Mouse (Mus musculus) embryonic facial prominence, embryonic 11.5 days (tissue): ENCODE data around the gene Snta1. TPM values are rescaled to one million over a fixed set of nuclear protein-coding genes. Genes with fewer than 3 reads are reported as not detected.
"Not testable (repeated sequence)": the region's sequence is repeated elsewhere in the genome, so short reads cannot be mapped to it uniquely, and the experiment has no call there.

Source experiments
- ATAC-seq: fragments of 200-750 bp; cut with Nextera tagmentation; replicated peaks from 2 replicates; pipeline ENCODE4 v1.8.0; 2017; ENCODE audit warnings: low read depth; ENCODE audit not compliant: insufficient number of reproducible peaks, low FRiP score, low TSS enrichment
- DNase-seq: peaks from one replicate; pipeline ENCODE4 v3.0.0-alpha.2; 2015; ENCODE audit warnings: low spot score
- H3K27ac ChIP-seq: fragments of 300-500 bp; sonication (generic); replicated peaks from 2 replicates; pipeline ENCODE4 v1.5.1; 2014; ENCODE audit warnings: mild to moderate bottlenecking, low read depth, low read length, control low read depth
- H3K27me3 ChIP-seq: fragments of 300-500 bp; sonication (generic); 2 replicates; pipeline ENCODE4 v1.6.1; 2014; ENCODE audit warnings: mild to moderate bottlenecking, low read length, moderate library complexity, mixed read lengths; ENCODE audit not compliant: control insufficient read depth, insufficient read depth
- H3K36me3 ChIP-seq: fragments of 300-500 bp; sonication (generic); replicated peaks from 2 replicates; pipeline ENCODE4 v1.6.1; 2014; ENCODE audit warnings: low read depth, mild to moderate bottlenecking, low read length, moderate library complexity, mixed read lengths; ENCODE audit not compliant: control insufficient read depth, insufficient read depth
- H3K4me1 ChIP-seq: fragments of 300-500 bp; sonication (generic); 2 replicates; pipeline ENCODE4 v1.6.1; 2014; ENCODE audit warnings: low read length, mixed read lengths; ENCODE audit not compliant: control insufficient read depth, insufficient read depth
- H3K4me2 ChIP-seq: fragments of 300-500 bp; sonication (generic); 2 replicates; pipeline ENCODE4 v1.6.1; 2014; ENCODE audit warnings: low read depth, mild to moderate bottlenecking, control low read depth, low read length, moderate library complexity
- H3K4me3 ChIP-seq: fragments of 300-500 bp; sonication (generic); 2 replicates; pipeline ENCODE4 v1.5.1; 2014; ENCODE audit warnings: low read depth, low read length, control low read depth
- H3K9ac ChIP-seq: fragments of 300-500 bp; sonication (generic); replicated peaks from 2 replicates; pipeline ENCODE4 v1.6.1; 2014; ENCODE audit warnings: mild to moderate bottlenecking, control low read depth, low read length
- H3K9me3 ChIP-seq: fragments of 300-500 bp; sonication (generic); replicated peaks from 2 replicates; pipeline ENCODE4 v1.6.1; 2016; ENCODE audit warnings: mild to moderate bottlenecking, low read length, inconsistent platforms, mixed read lengths; ENCODE audit not compliant: control insufficient read depth
- WGBS: fragments of 180-500 bp; shearing (Covaris S2); extraction: QIAGEN DNeasy Blood & Tissue Kit; methylation state at CpG from one replicate; pipeline ENCODE4 v1.1.7; 2014; 5-methylcytosine and 5-hydroxymethylcytosine counted together
- polyA plus RNA-seq: library from polyadenylated mRNA; unstranded; fragments of >200 nt; fragmentation: Nextera tagmentation; extraction: Ambion mirVana; gene quantifications from 2 replicates; pipeline ENCODE4 v1.2.1, GENCODE M21; 2014

Gene Snta1
- polyA plus RNA-seq, 1 experiment from 2014 or later, result 2.1 TPM

GRCm38 (mm10) chr2:154374807-154375601 lies 32.9 kb downstream of the Snta1 start:
- DNase-seq, result no peak
- Histone ChIP-seq H3K27ac (no peak overlapping the region), H3K27me3 (no peaks in the 10 kb centered on the region), H3K9ac (no peak overlapping the region), H3K4me1 (no peaks in the 10 kb centered on the region), H3K4me2 (no peak overlapping the region), H3K9me3 (no peaks in the 10 kb centered on the region), H3K36me3 (no peaks in the 10 kb centered on the region), H3K4me3 (no peak overlapping the region)
- WGBS, result 83% methylated on average over 6 of the region's 6 CpGs
- ATAC-seq, result no peak

DNA sequence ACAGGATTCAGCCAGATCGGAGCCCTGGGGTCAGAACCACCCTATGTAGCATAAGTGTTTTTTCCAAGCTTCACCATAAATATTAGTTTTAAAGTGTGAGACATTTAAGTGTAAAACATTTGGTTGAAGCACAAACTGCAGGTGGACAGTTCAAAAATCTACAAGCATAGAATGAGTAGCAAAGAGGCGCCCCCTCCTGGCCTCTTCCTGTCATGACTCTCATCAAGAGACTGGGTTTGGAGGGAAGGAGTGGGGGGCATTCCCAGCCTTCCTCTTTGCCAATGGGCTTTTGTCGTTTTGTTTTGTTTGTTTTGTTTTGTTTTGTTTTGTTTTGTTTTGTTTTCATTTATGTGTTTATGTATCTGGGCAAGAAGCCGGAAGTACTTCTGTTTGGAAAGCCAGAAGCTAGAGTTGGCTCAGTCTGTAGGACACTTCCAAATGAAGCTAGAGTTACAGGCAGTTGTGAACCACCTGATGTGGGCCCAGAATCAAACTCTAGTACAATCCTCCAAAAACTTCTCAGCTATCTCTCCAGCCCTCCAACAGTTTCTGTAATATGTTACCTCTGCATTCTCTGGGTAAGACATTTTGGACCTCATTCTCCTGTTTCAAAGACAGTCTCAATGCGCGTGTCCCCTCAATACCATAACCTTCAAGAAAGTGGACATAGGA lies 33.8 kb downstream of the Snta1 start:
- no peak overlapping the region for H3K27ac ChIP-seq
- H3K9me3 ChIP-seq, result no peaks in the 10 kb centered on the region
- no peaks in the 10 kb centered on the region for H3K4me1 ChIP-seq
- no peak overlapping the region for H3K4me3 ChIP-seq
- H3K4me2 ChIP-seq, result no peak overlapping the region
- no peaks in the 10 kb centered on the region for H3K27me3 ChIP-seq
- no peak overlapping the region for H3K9ac ChIP-seq
- ATAC-seq (no peak), DNase-seq (peak; percentile 76)
- WGBS, result 57% methylated on average over 6 of the region's 6 CpGs
- H3K36me3 ChIP-seq, result no peaks in the 10 kb centered on the region

DNA sequence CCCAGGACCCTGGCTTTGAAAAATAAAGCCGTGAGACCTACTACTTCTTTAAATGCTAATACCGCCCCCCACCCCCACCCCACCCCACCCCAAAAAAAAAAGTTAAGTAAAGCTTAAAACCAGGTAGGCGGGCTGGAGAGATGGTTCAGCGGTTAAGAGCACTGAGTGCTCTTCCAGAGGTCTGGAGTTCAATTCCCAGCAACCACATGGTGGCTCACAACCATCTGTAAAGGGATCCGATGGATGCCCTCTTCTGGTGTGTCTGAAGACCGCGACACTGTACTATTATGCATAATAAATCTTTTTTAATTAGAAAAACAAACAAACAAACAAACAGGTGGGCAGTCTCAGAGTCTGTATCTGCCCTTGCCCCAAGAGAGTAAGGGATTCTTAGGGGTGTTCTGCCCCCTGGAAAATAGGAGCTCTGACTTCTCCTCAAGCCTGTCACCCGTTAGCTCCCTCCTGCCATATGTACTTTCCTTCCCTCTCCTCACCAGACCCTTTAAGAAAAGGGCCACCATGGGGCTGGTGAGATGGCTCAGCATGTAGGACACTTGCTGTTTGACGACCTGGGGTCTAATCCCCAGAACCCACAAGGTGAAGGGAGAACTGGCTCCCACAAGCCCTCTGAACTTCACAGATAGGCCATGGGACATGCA lies 34.9 kb downstream of the Snta1 start, which contains the start of gene Cdk5rap1:
TSS of gene Cdk5rap1 (minus strand) at position 169 of the 659 bp plus-strand sequence.
- H3K4me3 ChIP-seq, result peak within 1 kb of the TSS; percentile 69
- H3K27me3 ChIP-seq, result no peaks in the 10 kb centered on the region
- H3K27ac ChIP-seq, result peak within 1 kb of the TSS; percentile 66
- ATAC-seq (peak; percentile 31; the same call in 1 of the 2 replicates), DNase-seq (no peak)
- WGBS, result 13% methylated on average over 9 of the region's 9 CpGs
- H3K4me2 ChIP-seq, result peak within 1 kb of the TSS; percentile 51
- no peaks in the 10 kb centered on the region for H3K36me3 ChIP-seq
- no peaks in the 10 kb centered on the region for H3K4me1 ChIP-seq
- H3K9ac ChIP-seq, result peak within 1 kb of the TSS; percentile 90
- H3K9me3 ChIP-seq, result no peaks in the 10 kb centered on the region

DNA sequence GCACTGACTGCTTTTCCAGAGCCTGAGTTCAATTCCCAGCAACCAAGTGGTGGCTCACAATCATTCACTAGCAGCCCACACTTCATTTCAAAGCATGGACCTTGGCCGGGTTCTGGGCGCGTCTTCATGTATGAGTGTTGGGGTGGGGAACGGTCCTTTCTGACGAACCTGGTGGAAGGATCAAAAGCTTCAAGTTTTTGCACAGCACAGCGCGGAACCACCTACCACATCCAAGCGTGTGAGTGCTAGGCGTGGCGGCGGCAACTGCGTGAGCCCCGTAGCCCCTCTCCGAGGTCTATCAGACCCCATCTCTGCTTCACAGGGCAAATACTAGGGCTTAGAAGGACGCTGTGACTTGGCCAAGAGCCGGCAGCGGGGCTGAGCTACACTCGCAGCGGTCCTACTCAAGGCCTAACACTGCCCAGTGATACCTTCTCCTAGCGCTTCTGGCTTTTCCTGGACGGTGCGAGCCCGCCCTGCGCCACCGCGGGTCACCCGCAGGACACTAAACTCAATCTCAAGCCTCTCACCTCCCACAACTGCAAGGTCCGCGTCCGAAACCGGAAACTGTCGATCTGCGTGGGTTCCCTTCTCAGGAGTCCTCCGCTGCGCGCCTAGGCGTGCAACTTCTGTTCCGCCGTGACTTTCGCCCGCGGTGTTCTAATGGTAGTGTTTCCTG lies 35.6 kb downstream of the Snta1 start:
- ATAC-seq (peak; percentile 86), DNase-seq (peak; percentile 90)
- Histone ChIP-seq H3K4me1 (no peaks in the 10 kb centered on the region), H3K36me3 (no peaks in the 10 kb centered on the region), H3K4me2 (peak overlapping the region; percentile 51), H3K9ac (peak overlapping the region; percentile 90), H3K4me3 (peak overlapping the region; percentile 69), H3K27me3 (no peaks in the 10 kb centered on the region), H3K27ac (peak overlapping the region; percentile 66), H3K9me3 (no peaks in the 10 kb centered on the region)
- under 1% methylated on average over 42 of the region's 42 CpGs for WGBS

GRCm38 (mm10) chr2:154367510-154367909 lies 40.4 kb downstream of the Snta1 start:
- Histone ChIP-seq H3K9ac (no peak overlapping the region), H3K4me3 (no peak overlapping the region), H3K36me3 (no peaks in the 10 kb centered on the region), H3K27ac (no peak overlapping the region), H3K4me1 (no peaks in the 10 kb centered on the region), H3K27me3 (no peaks in the 10 kb centered on the region), H3K9me3 (no peaks in the 10 kb centered on the region), H3K4me2 (no peak overlapping the region)
- no peak for DNase-seq
- ATAC-seq, result no peak
- WGBS, result 91% methylated on average over 1 of the region's 1 CpGs

- H3K27me3 ChIP-seq, ATAC-seq, H3K27ac ChIP-seq, H3K9me3 ChIP-seq, DNase-seq, H3K36me3 ChIP-seq, H3K4me1 ChIP-seq: not testable (repeated sequence)
- H3K9ac ChIP-seq, result peak overlapping the region; percentile 42; the same call in 1 of the 2 replicates
- 70% methylated on average over 14 of the region's 19 CpGs for WGBS
- H3K4me2 ChIP-seq, result peak overlapping the region; percentile 14
- peak overlapping the region; percentile 29 for H3K4me3 ChIP-seq
Observed at GRCm38 (mm10) chr2:154354000-154354425, 53.9 kb downstream of the Snta1 start.

GRCm38 (mm10) chr2:154348152-154348551 lies 59.7 kb downstream of the Snta1 start:
- Histone ChIP-seq H3K9ac (no peak overlapping the region), H3K4me1 (no peaks in the 10 kb centered on the region), H3K27ac (no peak overlapping the region), H3K4me2 (no peak overlapping the region), H3K36me3 (no peaks in the 10 kb centered on the region; the same call in 1 of the 2 replicates), H3K9me3 (no peaks in the 10 kb centered on the region), H3K27me3 (no peaks in the 10 kb centered on the region), H3K4me3 (no peak overlapping the region)
- no peak for ATAC-seq
- DNase-seq, result no peak
- 94% methylated on average over 3 of the region's 3 CpGs for WGBS
